Mouse (Mus musculus) liver, postnatal 0 days (tissue): ENCODE measurements around the gene Gpr183.

Experiments
- CTCF ChIP-seq: sonication (generic); IDR thresholded peaks from 2 replicates; pipeline ENCODE4 v1.5.1; 2016; ENCODE audit warnings: antibody characterized with exemption, low read depth
- EP300 ChIP-seq: IDR thresholded peaks from 2 replicates; pipeline ENCODE4 v1.6.1; 2016; ENCODE audit warnings: antibody characterized with exemption, low read depth, mild to moderate bottlenecking

DNA sequence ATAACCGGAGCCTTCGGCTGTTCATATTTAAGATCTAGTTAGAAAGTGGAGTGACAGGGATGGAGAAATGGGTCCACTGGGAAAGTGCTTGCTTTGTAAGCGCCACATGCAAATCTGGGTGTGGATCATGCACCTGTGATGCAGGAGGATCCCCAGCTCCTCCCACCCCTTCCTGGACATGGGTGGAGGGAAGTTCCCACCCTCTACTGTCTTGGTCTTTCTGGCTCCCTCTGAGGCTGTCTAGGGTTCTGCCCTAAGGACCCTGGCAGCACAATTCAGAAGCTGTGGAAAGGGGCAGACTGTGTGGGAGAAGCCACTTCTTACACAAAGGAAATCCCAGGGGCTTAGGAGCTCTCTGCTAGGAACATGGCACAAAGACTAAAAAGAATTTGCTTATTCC, 33.4 kb downstream of the Gpr183 start:
- TF ChIP-seq CTCF: no peak
- TF ChIP-seq EP300: no peak
